Mouse (Mus musculus): Measurements from ENCODE around the gene Ssh3. TPM values are rescaled to one million over a fixed set of nuclear protein-coding genes. Genes with fewer than 3 reads are reported as not detected.

Gene Ssh3
- total RNA-seq, 2 experiments from 2014 or later = 41.1 to 65.6 TPM

GRCm38 (mm10) chr19:4298322-4299121 is 29.5 kb upstream of the Ssh3 start:
- intact Hi-C loops (cut with DNase I) = no loop called here

GRCm38 (mm10) chr19:4297851-4298250 is 28.9 kb upstream of the Ssh3 start:
- no peak for DNase-seq (ENCODE audit: low spot score in 2 of 2)
- intact Hi-C loops (cut with DNase I) = no loop called here

More at GRCm38 (mm10) chr19:4298322-4299121, 29.5 kb upstream of the Ssh3 start:
- DNase-seq (ENCODE audit: low spot score in 2 of 2) = no peak

GRCm38 (mm10) chr19:4296611-4297010 is 27.6 kb upstream of the Ssh3 start:
- intact Hi-C loops (cut with DNase I) = no loop called here
- DNase-seq (ENCODE audit: low spot score in 2 of 2) = no peak

- intact Hi-C loops (cut with DNase I) = no loop called here
- DNase-seq (ENCODE audit: low spot score in 2 of 2) = no peak
These were observed 26.4 kb upstream of the Ssh3 start for GRCm38 (mm10) chr19:4295391-4295790.

GRCm38 (mm10) chr19:4294381-4295097 is 25.6 kb upstream of the Ssh3 start:
- intact Hi-C loops (cut with DNase I) = no loop called here
- DNase-seq (ENCODE audit: low spot score in 2 of 2) = no peak

- intact Hi-C loops (cut with DNase I) = no loop called here
These were observed 22.2 kb upstream of the Ssh3 start for GRCm38 (mm10) chr19:4291161-4291560.

GRCm38 (mm10) chr19:4290749-4291148 is 21.8 kb upstream of the Ssh3 start:
- intact Hi-C loops (cut with DNase I) = no loop called here

More at GRCm38 (mm10) chr19:4291161-4291560, 22.2 kb upstream of the Ssh3 start:
- no peak for DNase-seq (ENCODE audit: low spot score in 2 of 2)

GRCm38 (mm10) chr19:4283653-4284052 is 14.7 kb upstream of the Ssh3 start:
- DNase-seq (ENCODE audit: low spot score in 2 of 2) = no peak
- intact Hi-C loops (cut with DNase I) = loop anchor here (2.0 kb wide), 1 partner anchor 21 kb away; no protein-coding TSS in a partner anchor

More at GRCm38 (mm10) chr19:4290749-4291148, 21.8 kb upstream of the Ssh3 start:
- no peak for DNase-seq (ENCODE audit: low spot score in 2 of 2)

- DNase-seq (ENCODE audit: low spot score in 2 of 2) = peak; percentile 91 to 92
- intact Hi-C loops (cut with DNase I) = loop anchor here (2.0 kb wide), 1 partner anchor 22 kb away; no protein-coding TSS in a partner anchor
These were observed 14.0 kb upstream of the Ssh3 start, which contains the start of gene Ankrd13d for GRCm38 (mm10) chr19:4282898-4283553. TSS of gene Ankrd13d (minus strand) at chr19:4283137.

- no peak for DNase-seq (ENCODE audit: low spot score in 2 of 2)
- intact Hi-C loops (cut with DNase I) = no loop called here
These were observed 11.4 kb upstream of the Ssh3 start for GRCm38 (mm10) chr19:4280425-4280824.

- DNase-seq (ENCODE audit: low spot score in 2 of 2) = no peak
These were observed 10.5 kb upstream of the Ssh3 start for GRCm38 (mm10) chr19:4279487-4279886.

GRCm38 (mm10) chr19:4270972-4271371 is 2.0 kb upstream of the Ssh3 start:
- intact Hi-C loops (cut with DNase I) = no loop called here
- DNase-seq (ENCODE audit: low spot score in 2 of 2) = no peak

More at GRCm38 (mm10) chr19:4279487-4279886, 10.5 kb upstream of the Ssh3 start:
- intact Hi-C loops (cut with DNase I) = no loop called here

GRCm38 (mm10) chr19:4270187-4270586 is 1.2 kb upstream of the Ssh3 start:
- intact Hi-C loops (cut with DNase I) = no loop called here
- DNase-seq (ENCODE audit: low spot score in 2 of 2) = peak in 1 of 2 experiments; percentile 3

- no peak for DNase-seq (ENCODE audit: low spot score in 2 of 2)
- intact Hi-C loops (cut with DNase I) = no loop called here
These were observed 3.0 kb downstream of the Ssh3 start for GRCm38 (mm10) chr19:4265956-4266355.

- intact Hi-C loops (cut with DNase I) = no loop called here
- DNase-seq (ENCODE audit: low spot score in 2 of 2) = peak in 1 of 2 experiments; percentile 4
These were observed 4.7 kb downstream of the Ssh3 start for GRCm38 (mm10) chr19:4264171-4264780.

GRCm38 (mm10) chr19:4263702-4264101 is 5.3 kb downstream of the Ssh3 start:
- no peak for DNase-seq (ENCODE audit: low spot score in 2 of 2)
- intact Hi-C loops (cut with DNase I) = no loop called here

- intact Hi-C loops (cut with DNase I) = no loop called here
- no peak for DNase-seq (ENCODE audit: low spot score in 2 of 2)
These were observed 6.2 kb downstream of the Ssh3 start for GRCm38 (mm10) chr19:4262756-4263155.

GRCm38 (mm10) chr19:4261038-4261698 is 7.8 kb downstream of the Ssh3 start:
- intact Hi-C loops (cut with DNase I) = no loop called here
- DNase-seq (ENCODE audit: low spot score in 2 of 2) = no peak

- intact Hi-C loops (cut with DNase I) = loop anchor here (1.0 to 10.0 kb wide), 2 partner anchors 48 to 187 kb away; partner anchors contain the start of gene Grk2
- no peak for DNase-seq (ENCODE audit: low spot score in 2 of 2)
These were observed 11.1 kb downstream of the Ssh3 start for GRCm38 (mm10) chr19:4257897-4258252.
